Mouse (Mus musculus): ENCODE measurements around the gene Olfr259. TPM values are rescaled to one million over a fixed set of nuclear protein-coding genes. Genes with fewer than 3 reads are reported as not detected.

Olfr259 gene
- not detected in 2 replicates for polyA plus RNA-seq (2011; ENCODE audit: insufficient read length, low read depth, missing spikeins)

DNA sequence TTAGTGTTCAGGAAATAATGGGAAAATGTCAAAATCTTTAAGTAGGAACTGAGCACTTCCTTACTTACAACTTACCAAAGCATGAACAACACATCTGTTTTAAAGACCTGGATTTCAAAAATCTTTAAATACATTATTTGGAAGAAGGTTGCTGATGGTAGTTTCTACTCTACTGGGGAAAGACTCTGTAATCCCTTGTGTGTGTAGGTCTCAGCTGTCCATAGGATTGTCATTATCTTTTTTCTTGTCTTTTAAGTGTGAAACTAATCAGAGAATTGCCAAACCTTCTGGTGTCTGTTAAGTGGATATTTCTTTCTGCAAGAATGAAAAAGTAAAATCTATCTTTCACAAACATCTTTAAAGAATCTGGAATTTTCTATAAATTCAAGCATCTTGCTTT lies at the start of gene Olfr259:
Olfr259 (minus strand) TSS at position 101 of the 400 bp plus-strand sequence.
- Histone ChIP-seq H3K4me1 (ENCODE audit: control insufficient read depth, insufficient read depth, low read length) (no peaks in the 10 kb centered on the region), H3K27ac (ENCODE audit: insufficient read depth, low read length) (no peak within 1 kb of the TSS)
- no peak for TF ChIP-seq POLR2A (IDR thresholded peaks at IDR 0.05; ENCODE audit: low read depth, low read length)
- TF ChIP-seq CTCF (IDR thresholded peaks at IDR 0.05; ENCODE audit: borderline replicate concordance, insufficient read depth, low read length) = no peak

DNA sequence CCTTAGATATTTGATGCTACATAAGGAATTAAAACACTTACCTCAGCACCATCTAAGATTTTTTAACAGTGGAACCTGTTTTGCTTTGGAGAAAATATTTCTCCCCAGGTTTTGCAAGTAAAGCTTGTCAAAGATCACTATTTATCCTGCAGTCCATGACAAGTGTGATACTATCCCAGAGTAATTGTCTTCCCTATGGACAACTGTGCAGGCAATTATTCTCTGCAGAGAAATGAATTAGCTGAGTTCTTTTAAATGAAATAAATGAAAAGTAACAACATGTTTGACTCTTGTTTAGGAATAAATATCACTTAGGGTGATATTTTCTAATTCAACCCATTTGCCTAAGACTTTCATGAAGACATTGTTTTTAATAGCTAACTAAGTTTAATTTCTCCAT lies 38.2 kb upstream of the Olfr259 start, which contains the start of gene Olfr1111:
Olfr1111 (minus strand) TSS at position 101 of the 400 bp plus-strand sequence.
- TF ChIP-seq CTCF (IDR thresholded peaks at IDR 0.05; ENCODE audit: borderline replicate concordance, insufficient read depth, low read length) = no peak
- no peak for TF ChIP-seq POLR2A (IDR thresholded peaks at IDR 0.05; ENCODE audit: low read depth, low read length)
- H3K27ac ChIP-seq (ENCODE audit: insufficient read depth, low read length) = no peak within 1 kb of the TSS
- H3K4me1 ChIP-seq (ENCODE audit: control insufficient read depth, insufficient read depth, low read length) = no peaks in the 10 kb centered on the region
- H3K4me3 ChIP-seq (ENCODE audit: insufficient read depth, low read length) = no peak within 1 kb of the TSS

More for the DNA sequence above, at the start of gene Olfr259:
- H3K4me3 ChIP-seq (ENCODE audit: insufficient read depth, low read length) = no peak within 1 kb of the TSS

DNA sequence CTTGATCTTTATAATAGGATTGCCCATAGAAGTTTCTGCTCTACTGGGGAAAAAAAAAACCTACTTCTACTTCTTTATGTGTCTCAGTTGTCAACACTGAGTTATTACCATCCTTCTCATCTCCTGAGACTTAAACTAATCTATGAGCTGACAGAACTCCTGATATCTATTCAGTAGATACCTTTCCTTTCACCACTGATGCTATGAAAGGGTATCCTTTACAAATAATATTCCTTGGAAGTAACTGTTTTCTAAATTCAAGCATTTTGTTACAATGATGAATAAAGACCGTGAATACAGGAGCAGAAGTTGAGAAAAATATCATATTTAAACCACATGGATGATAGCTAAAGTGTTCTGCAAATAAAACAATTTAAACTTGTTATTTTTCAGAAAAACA lies 25.8 kb upstream of the Olfr259 start, which contains the start of gene Olfr1110:
Olfr1110 (minus strand) TSS at position 101 of the 400 bp plus-strand sequence.
- no peak within 1 kb of the TSS for H3K27ac ChIP-seq (ENCODE audit: insufficient read depth, low read length)
- TF ChIP-seq CTCF (IDR thresholded peaks at IDR 0.05; ENCODE audit: borderline replicate concordance, insufficient read depth, low read length) (no peak), POLR2A (IDR thresholded peaks at IDR 0.05; ENCODE audit: low read depth, low read length) (no peak)
- H3K4me3 ChIP-seq (ENCODE audit: insufficient read depth, low read length) = no peak within 1 kb of the TSS
- no peaks in the 10 kb centered on the region for H3K4me1 ChIP-seq (ENCODE audit: control insufficient read depth, insufficient read depth, low read length)

DNA sequence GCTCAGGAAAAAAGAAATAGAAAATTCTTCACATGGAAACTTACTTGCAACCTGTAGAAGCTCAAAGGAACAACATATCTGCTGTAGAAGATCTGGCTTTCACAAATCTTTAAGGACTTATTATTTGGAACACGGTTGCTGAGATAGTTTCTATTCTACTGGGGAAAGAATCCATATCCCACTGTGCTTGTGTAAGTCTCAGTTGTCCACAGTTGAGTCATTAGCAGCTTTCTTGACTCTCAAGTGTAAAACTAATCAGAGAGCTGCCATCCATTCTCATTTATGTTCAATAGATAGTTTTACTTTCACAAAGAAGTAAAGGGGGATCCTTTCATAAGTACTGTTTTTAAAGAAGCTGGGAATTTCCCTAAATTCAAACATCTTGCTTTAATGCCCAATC lies 18.5 kb downstream of the Olfr259 start, which contains the start of gene Olfr1109:
Olfr1109 (minus strand) TSS at position 101 of the 400 bp plus-strand sequence.
- Histone ChIP-seq H3K4me3 (ENCODE audit: insufficient read depth, low read length) (no peak within 1 kb of the TSS), H3K27ac (ENCODE audit: insufficient read depth, low read length) (no peak within 1 kb of the TSS), H3K4me1 (ENCODE audit: control insufficient read depth, insufficient read depth, low read length) (no peaks in the 10 kb centered on the region)
- TF ChIP-seq POLR2A (IDR thresholded peaks at IDR 0.05; ENCODE audit: low read depth, low read length) = no peak
- no peak for TF ChIP-seq CTCF (IDR thresholded peaks at IDR 0.05; ENCODE audit: borderline replicate concordance, insufficient read depth, low read length)

DNA sequence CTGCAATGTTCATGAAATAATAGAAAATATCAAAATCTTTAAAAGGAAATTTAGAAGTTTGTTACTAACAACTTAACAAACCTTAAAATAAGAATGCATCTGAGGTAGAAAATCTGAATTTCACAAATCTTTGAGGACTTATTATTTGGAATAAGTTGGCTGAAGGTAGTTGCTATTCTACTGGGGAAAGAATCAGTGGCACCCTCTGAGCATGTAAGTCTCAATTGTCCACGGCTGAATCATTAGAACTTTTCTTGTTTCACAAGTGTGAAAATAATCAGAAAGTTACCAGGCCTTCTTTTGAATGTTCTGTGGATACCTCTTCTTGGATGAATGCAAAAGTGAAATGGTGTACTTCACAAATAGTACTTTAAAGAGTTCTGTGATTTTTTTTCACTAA lies 38.6 kb downstream of the Olfr259 start, which contains the start of gene Olfr1107:
Olfr1107 (minus strand) TSS at position 101 of the 400 bp plus-strand sequence.
- TF ChIP-seq POLR2A (IDR thresholded peaks at IDR 0.05; ENCODE audit: low read depth, low read length) (no peak), CTCF (IDR thresholded peaks at IDR 0.05; ENCODE audit: borderline replicate concordance, insufficient read depth, low read length) (no peak)
- H3K4me3 ChIP-seq (ENCODE audit: insufficient read depth, low read length) = no peak within 1 kb of the TSS

More for the DNA sequence above, 38.6 kb downstream of the Olfr259 start, which contains the start of gene Olfr1107:
- Histone ChIP-seq H3K27ac (ENCODE audit: insufficient read depth, low read length) (no peak within 1 kb of the TSS), H3K4me1 (ENCODE audit: control insufficient read depth, insufficient read depth, low read length) (no peaks in the 10 kb centered on the region)

Other genes starting within 250 kb of the Olfr259 start
- gene Gm13723, start 239.8 kb downstream of the Olfr259 start, polyA plus RNA-seq (2011; ENCODE audit: insufficient read length, low read depth, missing spikeins) = not detected in 2 replicates
- gene Olfr1097, start 222.4 kb downstream of the Olfr259 start, polyA plus RNA-seq (2011; ENCODE audit: insufficient read length, low read depth, missing spikeins) = not detected in 2 replicates
- gene Olfr1098, start 190.0 kb downstream of the Olfr259 start, polyA plus RNA-seq (2011; ENCODE audit: insufficient read length, low read depth, missing spikeins) = not detected in 2 replicates
- not detected in 2 replicates for gene Olfr1099, start 153.9 kb downstream of the Olfr259 start, polyA plus RNA-seq (2011; ENCODE audit: insufficient read length, low read depth, missing spikeins)
- gene Olfr1100, start 134.6 kb downstream of the Olfr259 start, polyA plus RNA-seq (2011; ENCODE audit: insufficient read length, low read depth, missing spikeins) = not detected in 2 replicates
- gene Olfr1101, start 123.3 kb downstream of the Olfr259 start, polyA plus RNA-seq (2011; ENCODE audit: insufficient read length, low read depth, missing spikeins) = not detected in 2 replicates
- not detected in 2 replicates for gene Olfr1102, start 116.2 kb downstream of the Olfr259 start, polyA plus RNA-seq (2011; ENCODE audit: insufficient read length, low read depth, missing spikeins)
- gene Olfr1104, start 87.5 kb downstream of the Olfr259 start, polyA plus RNA-seq (2011; ENCODE audit: insufficient read length, low read depth, missing spikeins) = not detected in 2 replicates
- gene Olfr1105, start 78.0 kb downstream of the Olfr259 start, polyA plus RNA-seq (2011; ENCODE audit: insufficient read length, low read depth, missing spikeins) = not detected in 2 replicates
- not detected in 2 replicates for gene Olfr1106, start 62.3 kb downstream of the Olfr259 start, polyA plus RNA-seq (2011; ENCODE audit: insufficient read length, low read depth, missing spikeins)
- not detected in 2 replicates for gene Olfr1107, start 38.8 kb downstream of the Olfr259 start, polyA plus RNA-seq (2011; ENCODE audit: insufficient read length, low read depth, missing spikeins)
- not detected in 2 replicates for gene Olfr1109, start 18.6 kb downstream of the Olfr259 start, polyA plus RNA-seq (2011; ENCODE audit: insufficient read length, low read depth, missing spikeins)
- gene Olfr1110, start 25.7 kb upstream of the Olfr259 start, polyA plus RNA-seq (2011; ENCODE audit: insufficient read length, low read depth, missing spikeins) = not detected in 2 replicates
- not detected in 2 replicates for gene Olfr1111, start 38.1 kb upstream of the Olfr259 start, polyA plus RNA-seq (2011; ENCODE audit: insufficient read length, low read depth, missing spikeins)
- not detected in 2 replicates for gene Olfr1112, start 73.2 kb upstream of the Olfr259 start, polyA plus RNA-seq (2011; ENCODE audit: insufficient read length, low read depth, missing spikeins)
- not detected in 2 replicates for gene Olfr1113, start 94.4 kb upstream of the Olfr259 start, polyA plus RNA-seq (2011; ENCODE audit: insufficient read length, low read depth, missing spikeins)
- not detected in 2 replicates for gene Olfr1115, start 133.4 kb upstream of the Olfr259 start, polyA plus RNA-seq (2011; ENCODE audit: insufficient read length, low read depth, missing spikeins)
- not detected in 2 replicates for gene Olfr1116, start 153.0 kb upstream of the Olfr259 start, polyA plus RNA-seq (2011; ENCODE audit: insufficient read length, low read depth, missing spikeins)
- not detected in 2 replicates for gene Olfr1118, start 193.0 kb upstream of the Olfr259 start, polyA plus RNA-seq (2011; ENCODE audit: insufficient read length, low read depth, missing spikeins)
- gene Olfr1120, start 240.2 kb upstream of the Olfr259 start, polyA plus RNA-seq (2011; ENCODE audit: insufficient read length, low read depth, missing spikeins) = not detected in 2 replicates